Mouse (Mus musculus) neural tube, embryonic 12.5 days (tissue): ENCODE results near the gene Mpv17l2. TPM values are rescaled to one million over a fixed set of nuclear protein-coding genes. Genes with fewer than 3 reads are reported as not detected.

Experiments used
- ATAC-seq: fragments of 200-750 bp; cut with Nextera tagmentation; 2 replicates; pipeline ENCODE4 v1.8.0; 2017; ENCODE audit warnings: low read depth, mild to moderate bottlenecking, moderate TSS enrichment, moderate library complexity; ENCODE audit not compliant: low FRiP score
- H3K27ac ChIP-seq: fragments of 300-500 bp; sonication (generic); 2 replicates; pipeline ENCODE4 v1.5.1; 2016
- H3K27me3 ChIP-seq: fragments of 300-500 bp; sonication (generic); replicated peaks from 2 replicates; pipeline ENCODE4 v1.6.1; 2016; ENCODE audit warnings: mild to moderate bottlenecking
- H3K36me3 ChIP-seq: fragments of 300-500 bp; sonication (generic); 2 replicates; pipeline ENCODE4 v1.6.1; 2016; ENCODE audit warnings: mild to moderate bottlenecking
- H3K4me1 ChIP-seq: fragments of 300-500 bp; sonication (generic); 2 replicates; pipeline ENCODE4 v1.6.1; 2016
- H3K4me2 ChIP-seq: fragments of 300-500 bp; sonication (generic); replicated peaks from 2 replicates; pipeline ENCODE4 v1.6.1; 2016; ENCODE audit warnings: mild to moderate bottlenecking
- H3K4me3 ChIP-seq: fragments of 300-500 bp; sonication (generic); 2 replicates; pipeline ENCODE4 v1.5.1; 2016
- H3K9ac ChIP-seq: fragments of 300-500 bp; sonication (generic); 2 replicates; pipeline ENCODE4 v1.6.1; 2016; ENCODE audit warnings: mild to moderate bottlenecking
- H3K9me3 ChIP-seq: fragments of 300-500 bp; sonication (generic); 2 replicates; pipeline ENCODE4 v1.6.1; 2016; ENCODE audit warnings: mild to moderate bottlenecking
- WGBS: fragments of 180-500 bp; shearing (Covaris S2); methylation state at CpG from one replicate; pipeline ENCODE4 v1.1.7; 2016; 5-methylcytosine and 5-hydroxymethylcytosine counted together
- microRNA-seq: library from miRNA; unstranded; fragments of <30 nt; microRNA quantifications from one replicate; pipeline ENCODE4, GENCODE M21; 2017
- polyA plus RNA-seq: library from polyadenylated mRNA; unstranded; fragments of >200 nt; fragmentation: Nextera tagmentation; extraction: Ambion mirVana; gene quantifications from 2 replicates; pipeline ENCODE4 v1.2.1, GENCODE M21; 2016

Mpv17l2 gene
- polyA plus RNA-seq, 1 experiment from 2014 or later: 51.2 TPM

GRCm38 (mm10) chr8:70720739-70721138 lies 40.0 kb downstream of the Mpv17l2 start:
- H3K9me3 ChIP-seq: no peaks in the 10 kb centered on the region
- no peak overlapping the region for H3K4me2 ChIP-seq
- 0 out of 2 replicates have a peak, but pooled peaks cover 1% of the 10 kb centered on the region for H3K27me3 ChIP-seq
- no peaks in the 10 kb centered on the region for H3K36me3 ChIP-seq
- H3K4me3 ChIP-seq: no peak overlapping the region
- 0 out of 2 replicates have a peak, but pooled peaks cover 4% of the 10 kb centered on the region for H3K4me1 ChIP-seq
- no peak overlapping the region for H3K9ac ChIP-seq
- ATAC-seq: no peak
- H3K27ac ChIP-seq: no peak overlapping the region
- WGBS: 2% methylated on average over 3 of the region's 3 CpGs

GRCm38 (mm10) chr8:70719796-70720270 lies 40.9 kb downstream of the Mpv17l2 start:
- H3K4me3 ChIP-seq: no peak overlapping the region
- H3K9me3 ChIP-seq: no peaks in the 10 kb centered on the region
- no peaks in the 10 kb centered on the region for H3K36me3 ChIP-seq
- H3K4me1 ChIP-seq: 0 out of 2 replicates have a peak, but pooled peaks cover 4% of the 10 kb centered on the region
- ATAC-seq: no peak
- no peak overlapping the region for H3K27ac ChIP-seq
- H3K4me2 ChIP-seq: no peak overlapping the region
- H3K9ac ChIP-seq: no peak overlapping the region
- H3K27me3 ChIP-seq: no peaks in the 10 kb centered on the region
- WGBS: 65% methylated on average over 9 of the region's 9 CpGs

GRCm38 (mm10) chr8:70718297-70718696 lies 42.4 kb downstream of the Mpv17l2 start, which contains the start of gene Gm3336:
Gene Gm3336, plus strand, starts transcription at chr8:70718543.
- Histone ChIP-seq H3K9me3 (no peaks in the 10 kb centered on the region), H3K9ac (no peak within 1 kb of the TSS), H3K4me1 (0 out of 2 replicates have a peak, but pooled peaks cover 4% of the 10 kb centered on the region), H3K27me3 (no peaks in the 10 kb centered on the region), H3K27ac (no peak within 1 kb of the TSS), H3K36me3 (no peaks in the 10 kb centered on the region), H3K4me3 (no peak within 1 kb of the TSS), H3K4me2 (peak within 1 kb of the TSS; percentile 33)
- WGBS: 6% methylated on average over 19 of the region's 19 CpGs
- ATAC-seq: 0 out of 2 replicates have a peak, but pooled peaks have one; percentile 13

- 86% methylated on average over 40 of the region's 40 CpGs for WGBS
- Histone ChIP-seq H3K27ac (no peak overlapping the region), H3K36me3 (no peaks in the 10 kb centered on the region), H3K4me1 (0 out of 2 replicates have a peak, but pooled peaks cover 4% of the 10 kb centered on the region), H3K9ac (no peak overlapping the region), H3K4me2 (no peak overlapping the region), H3K27me3 (no peaks in the 10 kb centered on the region), H3K4me3 (no peak overlapping the region), H3K9me3 (no peaks in the 10 kb centered on the region)
- no peak for ATAC-seq
These were observed 44.0 kb downstream of the Mpv17l2 start for GRCm38 (mm10) chr8:70716521-70717400.

- no peak for ATAC-seq
- H3K27me3 ChIP-seq: no peaks in the 10 kb centered on the region
- H3K4me1 ChIP-seq: 0 out of 2 replicates have a peak, but pooled peaks cover 4% of the 10 kb centered on the region
- no peak overlapping the region for H3K9ac ChIP-seq
- H3K27ac ChIP-seq: no peak overlapping the region
- H3K9me3 ChIP-seq: no peaks in the 10 kb centered on the region
- WGBS: 71% methylated on average over 2 of the region's 2 CpGs
- H3K36me3 ChIP-seq: no peaks in the 10 kb centered on the region
- H3K4me3 ChIP-seq: no peak overlapping the region
- H3K4me2 ChIP-seq: no peak overlapping the region
These were observed 45.7 kb downstream of the Mpv17l2 start for GRCm38 (mm10) chr8:70715086-70715485.

- H3K9me3 ChIP-seq: no peaks in the 10 kb centered on the region
- ATAC-seq: no peak
These were observed 46.8 kb downstream of the Mpv17l2 start for GRCm38 (mm10) chr8:70713991-70714390.

GRCm38 (mm10) chr8:70711041-70711440 lies 49.7 kb downstream of the Mpv17l2 start:
- 89% methylated on average over 11 of the region's 11 CpGs for WGBS
- Histone ChIP-seq H3K27ac (no peak overlapping the region), H3K9ac (no peak overlapping the region), H3K4me1 (no peaks in the 10 kb centered on the region), H3K4me2 (no peak overlapping the region), H3K4me3 (no peak overlapping the region), H3K27me3 (no peaks in the 10 kb centered on the region), H3K36me3 (no peaks in the 10 kb centered on the region), H3K9me3 (no peaks in the 10 kb centered on the region)
- no peak for ATAC-seq

More at GRCm38 (mm10) chr8:70713991-70714390, 46.8 kb downstream of the Mpv17l2 start:
- H3K4me3 ChIP-seq: no peak overlapping the region
- H3K27me3 ChIP-seq: no peaks in the 10 kb centered on the region
- no peak overlapping the region for H3K9ac ChIP-seq
- WGBS: 81% methylated on average over 7 of the region's 7 CpGs
- H3K4me1 ChIP-seq: 0 out of 2 replicates have a peak, but pooled peaks cover 4% of the 10 kb centered on the region
- H3K27ac ChIP-seq: no peak overlapping the region
- H3K36me3 ChIP-seq: no peaks in the 10 kb centered on the region
- no peak overlapping the region for H3K4me2 ChIP-seq

GRCm38 (mm10) chr8:70710296-70710695 lies 50.5 kb downstream of the Mpv17l2 start:
- 95% methylated on average over 1 of the region's 1 CpGs for WGBS
- H3K4me2 ChIP-seq: no peak overlapping the region
- no peaks in the 10 kb centered on the region for H3K4me1 ChIP-seq
- H3K36me3 ChIP-seq: no peaks in the 10 kb centered on the region
- no peaks in the 10 kb centered on the region for H3K27me3 ChIP-seq
- no peak overlapping the region for H3K27ac ChIP-seq
- H3K9me3 ChIP-seq: no peaks in the 10 kb centered on the region
- ATAC-seq: no peak
- no peak overlapping the region for H3K4me3 ChIP-seq
- H3K9ac ChIP-seq: no peak overlapping the region

- Histone ChIP-seq H3K4me3 (no peak overlapping the region), H3K4me2 (no peak overlapping the region), H3K9me3 (no peaks in the 10 kb centered on the region), H3K4me1 (no peaks in the 10 kb centered on the region), H3K36me3 (no peaks in the 10 kb centered on the region), H3K9ac (no peak overlapping the region), H3K27ac (no peak overlapping the region), H3K27me3 (no peaks in the 10 kb centered on the region)
- no peak for ATAC-seq
- 95% methylated on average over 9 of the region's 9 CpGs for WGBS
These were observed 51.0 kb downstream of the Mpv17l2 start for GRCm38 (mm10) chr8:70709794-70710193.

Small RNA genes lying within 50 kb of the gene (microRNA-seq; reads per million reads assigned to microRNA genes)
- not detected for gene Mir7240

Other genes starting within 250 kb of the Mpv17l2 start
- 349 and 353 TPM in 2 replicates for gene Fkbp8, start 233.2 kb downstream of the Mpv17l2 start, polyA plus RNA-seq
- 45.5 and 50.3 TPM in 2 replicates for gene Kxd1, start 233.0 kb downstream of the Mpv17l2 start, polyA plus RNA-seq
- 17.8 and 19.5 TPM in 2 replicates for gene Ell, start 221.5 kb downstream of the Mpv17l2 start, polyA plus RNA-seq
- gene Isyna1, start 166.6 kb downstream of the Mpv17l2 start, polyA plus RNA-seq: 116 TPM in 2 replicates
- 139 and 144 TPM in 2 replicates for gene Ssbp4, start 152.1 kb downstream of the Mpv17l2 start, polyA plus RNA-seq
- gene Lrrc25, start 144.8 kb downstream of the Mpv17l2 start, polyA plus RNA-seq: 0.68 and 1.3 TPM in 2 replicates
- gene Gdf15, start 128.5 kb downstream of the Mpv17l2 start, polyA plus RNA-seq: 0.14 TPM in 1 of 2 replicates, not detected in the other
- 181 and 188 TPM in 2 replicates for gene Pgpep1, start 100.6 kb downstream of the Mpv17l2 start, polyA plus RNA-seq
- 264 and 277 TPM in 2 replicates for gene Lsm4, start 87.7 kb downstream of the Mpv17l2 start, polyA plus RNA-seq
- gene Jund, start 62.0 kb downstream of the Mpv17l2 start, polyA plus RNA-seq: 248 and 267 TPM in 2 replicates
- 0.06 and 0.16 TPM in 2 replicates for gene Iqcn, start 57.5 kb downstream of the Mpv17l2 start, polyA plus RNA-seq
- gene Gm3336, start 42.4 kb downstream of the Mpv17l2 start, polyA plus RNA-seq: not detected in 2 replicates
- 0.19 and 0.41 TPM in 2 replicates for gene Pde4c, start 37.2 kb downstream of the Mpv17l2 start, polyA plus RNA-seq
- gene Rab3a, start 6.3 kb downstream of the Mpv17l2 start, polyA plus RNA-seq: 184 and 199 TPM in 2 replicates
- 84.0 and 84.6 TPM in 2 replicates for gene Pik3r2, start 15.8 kb upstream of the Mpv17l2 start, polyA plus RNA-seq
- 15.9 and 17.4 TPM in 2 replicates for gene Mast3, start 44.1 kb upstream of the Mpv17l2 start, polyA plus RNA-seq
- gene Il12rb1, start 47.5 kb upstream of the Mpv17l2 start, polyA plus RNA-seq: not detected in 2 replicates
- 9.7 and 10.2 TPM in 2 replicates for gene Arrdc2, start 78.8 kb upstream of the Mpv17l2 start, polyA plus RNA-seq
- gene Kcnn1, start 102.3 kb upstream of the Mpv17l2 start, polyA plus RNA-seq: 24.8 and 26.4 TPM in 2 replicates
- 142 and 145 TPM in 2 replicates for gene Ccdc124, start 113.0 kb upstream of the Mpv17l2 start, polyA plus RNA-seq
- gene Slc5a5, start 131.8 kb upstream of the Mpv17l2 start, polyA plus RNA-seq: 0.91 and 1.5 TPM in 2 replicates
- gene Rpl18a, start 136.5 kb upstream of the Mpv17l2 start, polyA plus RNA-seq: 2,364 and 2,595 TPM in 2 replicates
- 59.3 and 62.6 TPM in 2 replicates for gene Map1s, start 145.0 kb upstream of the Mpv17l2 start, polyA plus RNA-seq